Mouse (Mus musculus) layer of hippocampus, postnatal 36 days (tissue): ENCODE results near the gene Apobec3. TPM values are rescaled to one million over a fixed set of nuclear protein-coding genes. Genes with fewer than 3 reads are reported as not detected.

Experiments used
- DNase-seq, 2 experiments: peaks; one replicate each; pipeline ENCODE4 v3.0.0; 2022
- total RNA-seq, 2 experiments: library from RNA; stranded (reverse); gene quantifications; 2 replicates each; pipeline ENCODE4 v1.2.3; 2021

The Apobec3 gene
- total RNA-seq, result 1 to 10 TPM; 3.9 to 6.7 TPM

GRCm38 (mm10) chr15:79891436-79892212, at the start of gene Apobec3:
Gene Apobec3, plus strand, starts transcription at chr15:79891659.
- no peak for DNase-seq

GRCm38 (mm10) chr15:79842985-79843384, 48.5 kb upstream of the Apobec3 start:
- no peak for DNase-seq

GRCm38 (mm10) chr15:79845986-79846385, 45.5 kb upstream of the Apobec3 start:
- no peak for DNase-seq

- DNase-seq, result peak in 1 of 2 experiments; percentile 8
Measured at GRCm38 (mm10) chr15:79847100-79847499, 44.4 kb upstream of the Apobec3 start.

- no peak for DNase-seq
Measured at GRCm38 (mm10) chr15:79850143-79850542, 41.3 kb upstream of the Apobec3 start.

- DNase-seq, result no peak
Measured at GRCm38 (mm10) chr15:79858979-79859378, 32.5 kb upstream of the Apobec3 start.

GRCm38 (mm10) chr15:79859821-79860220, 31.6 kb upstream of the Apobec3 start:
- DNase-seq, result no peak

GRCm38 (mm10) chr15:79867260-79868002, 24.0 kb upstream of the Apobec3 start:
- DNase-seq, result no peak

GRCm38 (mm10) chr15:79873545-79873944, 17.9 kb upstream of the Apobec3 start:
- DNase-seq, result no peak

- no peak for DNase-seq
Measured at GRCm38 (mm10) chr15:79873995-79874394, 17.5 kb upstream of the Apobec3 start.

GRCm38 (mm10) chr15:79875261-79875995, 16.0 kb upstream of the Apobec3 start:
- no peak for DNase-seq

GRCm38 (mm10) chr15:79878725-79879136, 12.7 kb upstream of the Apobec3 start:
- DNase-seq, result no peak

GRCm38 (mm10) chr15:79879319-79879718, 12.1 kb upstream of the Apobec3 start:
- DNase-seq, result peak; percentile 41 to 57

- DNase-seq, result no peak
Measured at GRCm38 (mm10) chr15:79880477-79880876, 11.0 kb upstream of the Apobec3 start.

- peak; percentile 64 to 67 for DNase-seq
Measured at GRCm38 (mm10) chr15:79882623-79883267, 8.7 kb upstream of the Apobec3 start.

GRCm38 (mm10) chr15:79883352-79883822, 8.1 kb upstream of the Apobec3 start:
- DNase-seq, result peak; percentile 94

GRCm38 (mm10) chr15:79884820-79885219, 6.6 kb upstream of the Apobec3 start:
- no peak for DNase-seq

GRCm38 (mm10) chr15:79892213-79892541, 718 bp downstream of the Apobec3 start:
- DNase-seq, result no peak

- DNase-seq, result no peak
Measured at GRCm38 (mm10) chr15:79892995-79893823, 1.8 kb downstream of the Apobec3 start.

GRCm38 (mm10) chr15:79893824-79894123, 2.3 kb downstream of the Apobec3 start:
- no peak for DNase-seq

- DNase-seq, result no peak
Measured at GRCm38 (mm10) chr15:79894343-79894742, 2.9 kb downstream of the Apobec3 start.
